Mouse (Mus musculus): ENCODE data around the gene Rps12. TPM values are rescaled to one million over a fixed set of nuclear protein-coding genes. Genes with fewer than 3 reads are reported as not detected.

The Rps12 gene
- 1,000 to 10,000 TPM in 1 of 2 experiments, 100 to 1,000 TPM in 1; 994 to 1,362 TPM for total RNA-seq (2023)

GRCm38 (mm10) chr10:23787062-23787821 lies at the start of gene Rps12:
Rps12 (minus strand) TSS chr10:23787275.

GRCm38 (mm10) chr10:23796551-23797503 lies 9.8 kb upstream of the Rps12 start, which contains the start of gene Slc18b1:
Slc18b1 (plus strand) TSS chr10:23796986.

Other genes starting within 250 kb of the Rps12 start
- under 1 TPM in 1 of 2 experiments, not detected in 1; 0.86 TPM for gene Slc18b1, start 9.7 kb upstream of the Rps12 start, total RNA-seq (2023)
- gene Vnn3, start 64.2 kb upstream of the Rps12 start, total RNA-seq (2023): not detected
- gene Vnn1, start 107.4 kb upstream of the Rps12 start, total RNA-seq (2023): not detected
- gene Taar1, start 133.1 kb upstream of the Rps12 start, total RNA-seq (2023): not detected
- not detected for gene Taar2, start 151.3 kb upstream of the Rps12 start, total RNA-seq (2023)
- gene Taar3, start 162.3 kb upstream of the Rps12 start, total RNA-seq (2023): not detected
- not detected for gene Taar4, start 173.2 kb upstream of the Rps12 start, total RNA-seq (2023)
- not detected for gene Taar5, start 183.4 kb upstream of the Rps12 start, total RNA-seq (2023)
- gene Taar6, start 198.4 kb upstream of the Rps12 start, total RNA-seq (2023): not detected
- gene Taar7a, start 206.2 kb upstream of the Rps12 start, total RNA-seq (2023): not detected
- gene Taar7b, start 212.7 kb upstream of the Rps12 start, total RNA-seq (2023): not detected
- gene Taar7d, start 239.9 kb upstream of the Rps12 start, total RNA-seq (2023): not detected

Data from T-cell, adult 66 days (primary cell).